Mouse (Mus musculus): ENCODE measurements around the gene 4930467E23Rik. TPM values are rescaled to one million over a fixed set of nuclear protein-coding genes. Genes with fewer than 3 reads are reported as not detected.
"Not testable (repeated sequence)": the region's sequence is repeated elsewhere in the genome, so short reads cannot be mapped to it uniquely, and the experiment has no call there.

Gene 4930467E23Rik
- 0.06 TPM in 1 of 2 replicates, not detected in the other for polyA plus RNA-seq (2014; fragmentation: Nextera tagmentation; extraction: Ambion mirVana)

DNA sequence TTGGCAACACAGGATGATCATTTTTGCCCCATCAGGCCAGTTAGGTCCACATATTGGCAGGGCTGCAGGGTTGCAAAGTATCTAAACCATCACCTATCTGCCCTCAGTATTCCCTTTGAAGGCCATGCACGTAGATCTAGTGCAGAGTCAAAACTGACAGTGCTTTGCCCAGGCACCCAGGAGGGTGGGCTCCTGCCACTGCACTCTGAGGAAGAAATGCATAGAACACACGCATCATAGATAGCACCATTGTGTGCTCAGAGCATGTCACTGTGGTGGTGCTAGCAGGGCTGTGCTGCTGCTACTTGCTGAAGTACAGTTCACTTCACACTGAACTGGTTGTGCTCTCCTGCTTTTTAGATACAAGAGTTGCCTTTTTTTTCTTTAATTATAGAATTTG is at the start of gene 4930467E23Rik:
Gene 4930467E23Rik, plus strand, starts transcription at position 301 of the 400 bp plus-strand sequence.
- H3K4me1 ChIP-seq (replicated peaks; ENCODE audit: control insufficient read depth, insufficient read depth, low read length); H3K4me2 ChIP-seq (replicated peaks; ENCODE audit: low read depth, low read length); ATAC-seq (ENCODE audit: low FRiP score); H3K36me3 ChIP-seq (ENCODE audit: control insufficient read depth, insufficient read depth, low read length); H3K4me3 ChIP-seq (ENCODE audit: low read depth, low read length); H3K9me3 ChIP-seq (ENCODE audit: control insufficient read depth, low read length); H3K27me3 ChIP-seq (ENCODE audit: control insufficient read depth, insufficient read depth, low read length); H3K9ac ChIP-seq (ENCODE audit: low read depth, low read length); DNase-seq (ENCODE audit: low spot score); H3K27ac ChIP-seq (ENCODE audit: low read depth, low read length): not testable (repeated sequence)
- WGBS = no CpG with 5 or more reads among the region's 2 CpGs

DNA sequence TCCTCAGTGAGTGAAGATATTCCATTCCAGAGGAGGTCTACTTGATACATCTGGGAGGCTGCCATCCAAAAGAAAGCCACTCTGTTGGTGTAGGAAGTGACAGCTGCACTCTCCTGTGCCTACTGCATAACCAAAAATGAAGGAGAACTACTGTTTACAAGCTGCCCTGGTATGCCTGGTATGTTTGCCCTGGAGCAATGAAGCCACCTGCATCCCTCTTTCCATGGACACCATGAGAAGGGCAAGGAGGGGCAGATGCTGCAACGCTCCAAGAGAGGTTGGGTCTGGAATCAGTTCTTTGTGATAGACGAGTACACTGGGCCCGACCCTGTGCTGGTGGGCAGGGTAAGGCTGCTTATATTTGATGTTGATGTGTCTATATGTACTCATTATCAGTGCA is 47.1 kb upstream of the 4930467E23Rik start:
- not testable (repeated sequence) for H3K27me3 ChIP-seq (ENCODE audit: control insufficient read depth, insufficient read depth, low read length); ATAC-seq (ENCODE audit: low FRiP score); H3K27ac ChIP-seq (ENCODE audit: low read depth, low read length); H3K9me3 ChIP-seq (ENCODE audit: control insufficient read depth, low read length); H3K4me3 ChIP-seq (ENCODE audit: low read depth, low read length); H3K4me1 ChIP-seq (replicated peaks; ENCODE audit: control insufficient read depth, insufficient read depth, low read length); H3K4me2 ChIP-seq (replicated peaks; ENCODE audit: low read depth, low read length); DNase-seq (ENCODE audit: low spot score); H3K36me3 ChIP-seq (ENCODE audit: control insufficient read depth, insufficient read depth, low read length); H3K9ac ChIP-seq (ENCODE audit: low read depth, low read length)
- WGBS = 86% methylated on average over 2 of the region's 3 CpGs

DNA sequence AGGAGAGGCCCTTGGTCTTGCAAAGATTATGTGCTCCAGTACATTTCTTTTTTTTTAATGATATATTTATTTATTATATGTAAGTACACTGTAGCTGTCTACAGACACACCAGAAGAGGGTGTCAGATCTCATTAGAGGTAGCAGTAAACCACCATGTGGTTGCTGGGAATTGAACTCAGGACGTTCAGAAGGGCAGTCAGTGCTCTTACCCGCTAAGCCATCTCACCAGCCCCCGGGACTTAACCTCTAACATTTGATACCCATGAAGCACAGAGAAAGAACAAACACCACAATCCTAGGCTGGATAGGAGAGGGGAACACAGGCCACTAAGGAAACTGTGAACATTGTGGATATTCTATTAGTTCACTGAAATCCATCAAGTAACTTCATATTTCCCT is 43.9 kb upstream of the 4930467E23Rik start:
- H3K27ac ChIP-seq (ENCODE audit: low read depth, low read length); ATAC-seq (ENCODE audit: low FRiP score); H3K4me1 ChIP-seq (replicated peaks; ENCODE audit: control insufficient read depth, insufficient read depth, low read length); H3K4me3 ChIP-seq (ENCODE audit: low read depth, low read length); DNase-seq (ENCODE audit: low spot score); H3K9ac ChIP-seq (ENCODE audit: low read depth, low read length); H3K27me3 ChIP-seq (ENCODE audit: control insufficient read depth, insufficient read depth, low read length); H3K36me3 ChIP-seq (ENCODE audit: control insufficient read depth, insufficient read depth, low read length); H3K9me3 ChIP-seq (ENCODE audit: control insufficient read depth, low read length); H3K4me2 ChIP-seq (replicated peaks; ENCODE audit: low read depth, low read length): not testable (repeated sequence)
- 85% methylated on average over 3 of the region's 3 CpGs for WGBS

DNA sequence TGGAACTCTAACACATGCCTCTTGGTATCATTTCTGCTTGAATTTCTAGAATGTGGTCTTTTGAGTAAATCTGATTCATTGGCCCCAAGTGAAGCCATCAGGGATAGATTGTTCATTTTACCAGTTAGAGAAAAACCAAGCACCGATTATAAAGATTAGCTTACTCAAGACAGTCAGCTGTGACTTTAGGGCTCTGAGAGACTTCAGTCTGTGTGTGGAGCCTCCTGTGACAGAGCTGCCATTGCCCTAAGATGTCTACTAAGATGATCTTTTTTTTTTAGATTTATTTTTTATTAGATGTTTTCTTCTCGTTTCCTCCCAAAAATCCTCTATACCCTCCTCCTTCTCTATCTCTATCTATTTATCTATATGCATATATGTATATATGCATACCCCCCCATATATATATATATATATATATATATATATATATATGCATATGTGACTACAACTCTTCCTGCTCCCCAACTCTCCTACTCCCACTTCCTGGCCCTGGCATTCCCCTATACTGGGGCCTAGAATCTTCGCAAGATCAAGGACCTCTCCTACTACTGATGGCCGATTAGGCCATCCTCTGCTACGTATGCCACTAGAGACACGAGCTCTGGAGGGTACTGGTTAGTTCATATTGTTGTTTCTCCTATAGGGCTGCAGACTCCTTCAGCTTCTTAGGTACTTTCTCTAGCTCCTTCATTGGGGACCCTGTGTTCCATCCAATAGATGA is 40.4 kb upstream of the 4930467E23Rik start:
- not testable (repeated sequence) for H3K4me1 ChIP-seq (replicated peaks; ENCODE audit: control insufficient read depth, insufficient read depth, low read length); H3K4me3 ChIP-seq (ENCODE audit: low read depth, low read length); H3K9me3 ChIP-seq (ENCODE audit: control insufficient read depth, low read length); H3K4me2 ChIP-seq (replicated peaks; ENCODE audit: low read depth, low read length); H3K36me3 ChIP-seq (ENCODE audit: control insufficient read depth, insufficient read depth, low read length); ATAC-seq (ENCODE audit: low FRiP score); H3K9ac ChIP-seq (ENCODE audit: low read depth, low read length); H3K27me3 ChIP-seq (ENCODE audit: control insufficient read depth, insufficient read depth, low read length); DNase-seq (ENCODE audit: low spot score); H3K27ac ChIP-seq (ENCODE audit: low read depth, low read length)
- WGBS = 88% methylated on average over 6 of the region's 6 CpGs

DNA sequence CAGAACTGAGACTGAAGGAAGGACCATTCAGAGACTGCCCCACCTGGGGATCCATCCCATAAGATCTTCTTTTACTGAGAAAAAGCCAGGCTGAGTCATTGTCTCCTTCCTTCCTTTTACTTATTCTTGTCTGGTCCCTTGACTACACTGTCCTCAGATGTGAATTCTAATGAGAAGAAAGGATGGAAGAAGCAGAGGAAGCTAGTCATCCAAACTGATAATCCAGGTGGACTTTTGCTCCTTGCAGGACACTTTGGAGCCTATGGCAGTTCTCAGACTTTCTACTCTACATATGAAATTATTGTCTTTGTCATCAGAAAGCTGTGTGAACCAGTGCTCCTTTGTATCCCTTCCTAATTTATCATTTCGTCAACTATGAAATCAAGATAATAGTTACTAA is 39.6 kb upstream of the 4930467E23Rik start:
- H3K27ac ChIP-seq (ENCODE audit: low read depth, low read length); H3K4me3 ChIP-seq (ENCODE audit: low read depth, low read length); H3K36me3 ChIP-seq (ENCODE audit: control insufficient read depth, insufficient read depth, low read length); H3K9ac ChIP-seq (ENCODE audit: low read depth, low read length); H3K4me2 ChIP-seq (replicated peaks; ENCODE audit: low read depth, low read length); H3K9me3 ChIP-seq (ENCODE audit: control insufficient read depth, low read length); H3K4me1 ChIP-seq (replicated peaks; ENCODE audit: control insufficient read depth, insufficient read depth, low read length); H3K27me3 ChIP-seq (ENCODE audit: control insufficient read depth, insufficient read depth, low read length); DNase-seq (ENCODE audit: low spot score); ATAC-seq (ENCODE audit: low FRiP score): not testable (repeated sequence)
- 83% methylated on average over 1 of the region's 1 CpGs for WGBS

DNA sequence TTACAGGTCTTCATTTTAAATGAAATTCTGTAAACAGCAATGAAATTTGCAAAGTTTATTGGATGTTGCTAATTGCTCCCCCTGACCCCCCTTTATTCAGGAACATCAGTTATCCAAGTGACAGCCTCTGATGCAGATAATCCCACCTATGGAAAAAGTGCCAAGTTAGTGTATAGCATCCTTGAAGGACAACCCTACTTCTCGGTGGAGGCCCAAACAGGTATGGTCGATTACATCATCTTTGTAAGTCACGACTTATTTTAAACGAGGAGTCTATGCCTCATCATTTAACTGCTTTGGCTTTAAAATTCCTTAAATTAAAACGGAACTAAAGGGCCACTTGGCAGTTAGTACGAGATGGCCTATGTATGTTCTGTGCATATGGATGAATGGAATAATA is 38.0 kb upstream of the 4930467E23Rik start:
- 77% methylated on average over 6 of the region's 6 CpGs for WGBS
- H3K9ac ChIP-seq (ENCODE audit: low read depth, low read length); H3K9me3 ChIP-seq (ENCODE audit: control insufficient read depth, low read length); DNase-seq (ENCODE audit: low spot score); H3K4me3 ChIP-seq (ENCODE audit: low read depth, low read length); H3K4me1 ChIP-seq (replicated peaks; ENCODE audit: control insufficient read depth, insufficient read depth, low read length); ATAC-seq (ENCODE audit: low FRiP score); H3K27me3 ChIP-seq (ENCODE audit: control insufficient read depth, insufficient read depth, low read length); H3K36me3 ChIP-seq (ENCODE audit: control insufficient read depth, insufficient read depth, low read length); H3K27ac ChIP-seq (ENCODE audit: low read depth, low read length); H3K4me2 ChIP-seq (replicated peaks; ENCODE audit: low read depth, low read length): not testable (repeated sequence)

DNA sequence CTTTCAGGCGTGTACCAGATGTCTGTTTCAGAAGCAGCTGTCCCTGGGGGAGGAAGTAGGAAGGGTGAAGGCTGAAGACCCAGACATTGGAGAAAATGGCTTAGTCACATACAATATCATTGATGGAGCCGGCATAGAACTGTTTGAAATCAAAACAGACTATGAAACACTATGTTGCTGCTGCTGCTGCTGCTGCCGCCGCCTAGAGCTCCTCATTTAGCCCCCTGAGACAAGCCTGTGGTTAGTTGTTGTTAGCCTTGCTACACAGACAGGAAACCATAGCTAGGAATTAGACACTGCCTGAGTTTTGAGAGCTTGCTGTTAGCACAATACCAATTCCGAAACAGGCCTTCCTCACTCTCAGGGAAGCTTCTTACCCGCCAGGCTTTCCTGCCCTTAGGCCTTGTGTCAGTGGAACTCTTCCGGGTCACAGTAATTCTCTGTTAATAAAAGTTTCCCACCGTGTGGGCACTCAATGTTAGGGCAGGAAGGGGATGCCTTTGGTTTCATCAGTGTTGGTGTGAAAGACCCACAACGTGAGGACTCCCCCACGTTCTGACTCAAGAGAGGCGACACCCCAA is 31.8 kb upstream of the 4930467E23Rik start:
- H3K4me2 ChIP-seq (replicated peaks; ENCODE audit: low read depth, low read length); ATAC-seq (ENCODE audit: low FRiP score); DNase-seq (ENCODE audit: low spot score); H3K27me3 ChIP-seq (ENCODE audit: control insufficient read depth, insufficient read depth, low read length); H3K4me3 ChIP-seq (ENCODE audit: low read depth, low read length); H3K27ac ChIP-seq (ENCODE audit: low read depth, low read length); H3K9me3 ChIP-seq (ENCODE audit: control insufficient read depth, low read length); H3K9ac ChIP-seq (ENCODE audit: low read depth, low read length); H3K36me3 ChIP-seq (ENCODE audit: control insufficient read depth, insufficient read depth, low read length); H3K4me1 ChIP-seq (replicated peaks; ENCODE audit: control insufficient read depth, insufficient read depth, low read length): not testable (repeated sequence)
- WGBS = 87% methylated on average over 11 of the region's 11 CpGs

DNA sequence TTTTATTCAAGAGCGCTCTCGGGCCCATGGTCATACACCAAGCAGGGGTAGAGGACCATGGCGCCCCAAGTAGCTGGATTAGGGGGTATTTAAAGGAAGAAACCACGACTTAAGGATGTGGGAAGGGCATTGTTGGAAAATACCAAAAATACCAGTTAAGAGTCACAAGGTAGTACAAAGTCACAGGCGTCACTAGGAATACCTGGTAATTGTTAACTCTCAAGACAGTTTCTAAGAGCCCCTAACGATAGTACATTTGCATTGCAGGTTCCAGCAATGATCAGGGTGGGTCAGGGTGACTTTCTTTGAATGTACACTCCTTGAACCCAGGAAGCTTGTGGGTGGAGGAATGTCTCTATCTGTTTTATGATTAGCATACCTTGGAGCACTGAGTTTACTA is 31.3 kb upstream of the 4930467E23Rik start:
- not testable (repeated sequence) for H3K27ac ChIP-seq (ENCODE audit: low read depth, low read length); H3K4me2 ChIP-seq (replicated peaks; ENCODE audit: low read depth, low read length); H3K9ac ChIP-seq (ENCODE audit: low read depth, low read length); ATAC-seq (ENCODE audit: low FRiP score); H3K4me3 ChIP-seq (ENCODE audit: low read depth, low read length); H3K27me3 ChIP-seq (ENCODE audit: control insufficient read depth, insufficient read depth, low read length); H3K4me1 ChIP-seq (replicated peaks; ENCODE audit: control insufficient read depth, insufficient read depth, low read length); H3K9me3 ChIP-seq (ENCODE audit: control insufficient read depth, low read length); H3K36me3 ChIP-seq (ENCODE audit: control insufficient read depth, insufficient read depth, low read length); DNase-seq (ENCODE audit: low spot score)
- 76% methylated on average over 6 of the region's 6 CpGs for WGBS

DNA sequence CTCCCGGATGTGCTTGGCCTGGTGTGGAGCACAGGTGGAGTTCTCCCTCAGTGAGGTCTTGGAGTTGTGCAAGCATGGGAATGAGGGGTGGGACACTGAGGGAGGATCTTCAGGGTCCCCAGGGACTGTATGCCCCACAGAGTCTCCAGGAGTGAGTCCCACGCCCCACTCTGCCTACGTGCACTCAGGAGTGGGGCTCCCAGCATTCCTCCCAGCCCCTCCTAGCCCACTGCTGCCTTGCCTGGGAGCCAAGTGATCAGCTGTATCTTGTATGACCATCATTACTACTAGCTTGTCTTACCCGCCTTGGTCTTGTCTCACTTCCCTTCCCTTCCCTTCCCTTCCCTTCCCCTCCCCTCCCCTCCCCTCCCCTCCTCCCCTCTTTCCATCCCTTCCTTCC is 30.7 kb upstream of the 4930467E23Rik start:
- not testable (repeated sequence) for H3K4me2 ChIP-seq (replicated peaks; ENCODE audit: low read depth, low read length); DNase-seq (ENCODE audit: low spot score)

More for the DNA sequence above, 30.7 kb upstream of the 4930467E23Rik start:
- not testable (repeated sequence) for H3K36me3 ChIP-seq (ENCODE audit: control insufficient read depth, insufficient read depth, low read length); H3K9me3 ChIP-seq (ENCODE audit: control insufficient read depth, low read length); ATAC-seq (ENCODE audit: low FRiP score); H3K4me1 ChIP-seq (replicated peaks; ENCODE audit: control insufficient read depth, insufficient read depth, low read length); H3K27me3 ChIP-seq (ENCODE audit: control insufficient read depth, insufficient read depth, low read length); H3K27ac ChIP-seq (ENCODE audit: low read depth, low read length); H3K4me3 ChIP-seq (ENCODE audit: low read depth, low read length); H3K9ac ChIP-seq (ENCODE audit: low read depth, low read length)
- 87% methylated on average over 4 of the region's 4 CpGs for WGBS
